Mouse (Mus musculus): ENCODE data around the gene Tspoap1. TPM values are rescaled to one million over a fixed set of nuclear protein-coding genes. Genes with fewer than 3 reads are reported as not detected.

The Tspoap1 gene
- polyA plus RNA-seq, 1 experiment from 2014 or later: 0.47 TPM

DNA sequence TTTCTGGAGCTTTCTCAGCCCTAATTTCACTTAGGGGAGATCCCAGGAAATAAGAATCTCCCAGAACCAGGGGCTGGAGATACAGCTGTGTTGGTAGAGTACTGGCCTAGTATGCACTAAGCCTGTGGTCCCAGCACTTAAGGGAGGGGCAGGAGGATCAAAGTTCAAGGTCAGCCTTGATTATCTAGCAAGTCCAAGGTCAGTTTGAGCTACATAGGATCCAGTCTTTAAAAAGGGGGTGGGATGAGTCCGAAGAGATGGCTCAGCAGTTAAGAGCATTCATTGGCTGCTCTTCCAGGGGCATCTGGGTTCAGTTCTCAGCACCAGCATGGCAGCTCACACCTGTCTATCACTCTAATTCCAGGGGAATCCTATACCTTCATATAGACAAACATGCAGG, 8.0 kb upstream of the Tspoap1 start:
- Histone ChIP-seq H3K9ac (no peak overlapping the region), H3K4me2 (peak overlapping the region; percentile 55; the same call in 1 of the 2 replicates), H3K27me3 (replicated peaks) (peaks cover 29% of the 10 kb centered on the region; the same call in 1 of the 2 replicates), H3K27ac (replicated peaks) (no peak overlapping the region), H3K4me1 (peaks cover 17% of the 10 kb centered on the region), H3K9me3 (no peaks in the 10 kb centered on the region), H3K36me3 (no peaks in the 10 kb centered on the region), H3K4me3 (no peak overlapping the region)
- 71% methylated on average over 1 of the region's 1 CpGs for WGBS
- no peak for ATAC-seq (ENCODE audit: extremely low read depth, insufficient number of reproducible peaks, low FRiP score, low TSS enrichment)

DNA sequence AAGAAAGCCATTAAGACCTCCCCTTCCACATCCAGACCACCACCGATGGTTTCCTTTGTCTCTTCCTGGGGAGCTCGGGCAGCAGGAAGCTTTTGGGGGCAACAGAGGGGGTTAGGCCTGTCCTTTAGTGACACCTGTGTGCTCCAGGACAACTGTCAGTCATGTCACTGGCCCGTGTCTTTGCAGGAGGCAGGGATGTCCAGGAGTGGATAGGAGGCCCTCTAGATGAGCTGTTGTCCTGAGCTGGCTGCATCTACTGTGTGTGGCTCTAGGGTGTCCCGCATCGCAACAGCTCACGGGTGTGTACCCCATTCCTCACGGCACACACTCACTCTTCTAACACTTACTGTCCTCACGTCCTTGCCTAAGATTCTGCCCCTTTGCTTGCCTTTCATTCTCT, 7.1 kb upstream of the Tspoap1 start:
- H3K36me3 ChIP-seq: no peaks in the 10 kb centered on the region
- H3K9ac ChIP-seq: no peak overlapping the region
- H3K4me2 ChIP-seq: no peak overlapping the region
- H3K27ac ChIP-seq (replicated peaks): no peak overlapping the region
- ATAC-seq (ENCODE audit: extremely low read depth, insufficient number of reproducible peaks, low FRiP score, low TSS enrichment): no peak
- 70% methylated on average over 8 of the region's 8 CpGs for WGBS
- peaks cover 17% of the 10 kb centered on the region for H3K4me1 ChIP-seq
- H3K4me3 ChIP-seq: no peak overlapping the region
- H3K27me3 ChIP-seq (replicated peaks): peaks cover 25% of the 10 kb centered on the region
- H3K9me3 ChIP-seq: no peaks in the 10 kb centered on the region

GRCm38 (mm10) chr11:87753891-87754501, 6.3 kb upstream of the Tspoap1 start:
- 68% methylated on average over 5 of the region's 5 CpGs for WGBS

GRCm38 (mm10) chr11:87754603-87755002, 5.7 kb upstream of the Tspoap1 start:
- no peaks in the 10 kb centered on the region for H3K36me3 ChIP-seq
- H3K4me1 ChIP-seq: peaks cover 5% of the 10 kb centered on the region
- peak overlapping the region; percentile 42 for H3K4me2 ChIP-seq
- H3K9ac ChIP-seq: no peak overlapping the region
- no peak overlapping the region for H3K4me3 ChIP-seq
- H3K27ac ChIP-seq (replicated peaks): no peak overlapping the region
- peaks cover 25% of the 10 kb centered on the region for H3K27me3 ChIP-seq (replicated peaks)
- no peak for ATAC-seq (ENCODE audit: extremely low read depth, insufficient number of reproducible peaks, low FRiP score, low TSS enrichment)
- 54% methylated on average over 5 of the region's 5 CpGs for WGBS
- no peaks in the 10 kb centered on the region for H3K9me3 ChIP-seq

More at GRCm38 (mm10) chr11:87753891-87754501, 6.3 kb upstream of the Tspoap1 start:
- H3K4me2 ChIP-seq: no peak overlapping the region
- H3K27me3 ChIP-seq (replicated peaks): peaks cover 25% of the 10 kb centered on the region
- no peak overlapping the region for H3K27ac ChIP-seq (replicated peaks)
- no peaks in the 10 kb centered on the region for H3K9me3 ChIP-seq
- H3K4me3 ChIP-seq: no peak overlapping the region
- H3K4me1 ChIP-seq: peaks cover 10% of the 10 kb centered on the region
- no peaks in the 10 kb centered on the region for H3K36me3 ChIP-seq
- ATAC-seq (ENCODE audit: extremely low read depth, insufficient number of reproducible peaks, low FRiP score, low TSS enrichment): no peak
- H3K9ac ChIP-seq: no peak overlapping the region

DNA sequence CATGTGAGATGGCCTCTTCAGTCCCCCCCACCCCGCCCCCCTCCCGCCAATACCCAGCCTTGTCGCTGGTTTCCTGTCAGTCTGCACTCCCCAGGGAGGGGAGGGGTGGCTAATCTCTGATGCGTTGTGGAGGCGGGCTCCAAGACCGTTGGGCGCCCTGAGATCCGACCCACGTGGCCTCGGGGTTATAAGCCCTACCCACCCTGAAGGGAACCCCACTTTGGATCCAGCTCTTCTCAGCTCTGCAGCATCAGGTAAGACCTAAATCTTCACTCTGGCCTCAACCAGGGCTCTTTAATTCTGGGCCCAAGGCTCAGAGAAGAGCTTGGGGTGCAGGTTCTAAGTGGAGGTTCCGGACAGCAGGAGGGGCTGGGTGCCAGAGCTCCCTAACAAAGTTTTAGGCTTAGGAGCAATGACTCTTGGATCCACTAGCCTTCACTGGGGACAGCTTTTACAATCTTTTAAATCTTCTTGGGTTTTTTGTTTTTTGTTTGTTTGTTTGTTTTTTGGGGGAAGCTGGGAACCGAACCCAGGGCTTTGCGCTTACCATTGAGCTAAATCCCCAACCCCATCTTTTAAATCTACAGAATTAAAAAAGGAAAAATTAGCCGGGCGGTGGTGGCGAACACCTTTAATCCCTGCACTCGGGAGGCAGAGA, 4.9 kb upstream of the Tspoap1 start:
- 0 out of 2 replicates have a peak, but pooled peaks have one; percentile 58 for ATAC-seq (ENCODE audit: extremely low read depth, insufficient number of reproducible peaks, low FRiP score, low TSS enrichment)
- Histone ChIP-seq H3K36me3 (no peaks in the 10 kb centered on the region), H3K9ac (peak overlapping the region; percentile 58; the same call in 1 of the 2 replicates), H3K4me1 (peaks cover 5% of the 10 kb centered on the region), H3K4me2 (peak overlapping the region; percentile 42), H3K27me3 (replicated peaks) (peaks cover 25% of the 10 kb centered on the region), H3K9me3 (no peaks in the 10 kb centered on the region), H3K27ac (replicated peaks) (no peak overlapping the region; the same call in 1 of the 2 replicates), H3K4me3 (peak overlapping the region; percentile 38)
- 54% methylated on average over 17 of the region's 17 CpGs for WGBS

- peak overlapping the region; percentile 38; the same call in 1 of the 2 replicates for H3K27ac ChIP-seq (replicated peaks)
- H3K9ac ChIP-seq: peak overlapping the region; percentile 37; the same call in 1 of the 2 replicates
- peak overlapping the region; percentile 43 for H3K4me2 ChIP-seq
- H3K4me1 ChIP-seq: peaks cover 5% of the 10 kb centered on the region
- H3K36me3 ChIP-seq: no peaks in the 10 kb centered on the region
- 75% methylated on average over 15 of the region's 15 CpGs for WGBS
- no peaks in the 10 kb centered on the region for H3K9me3 ChIP-seq
- peak overlapping the region; percentile 38 for H3K4me3 ChIP-seq
- H3K27me3 ChIP-seq (replicated peaks): peaks cover 33% of the 10 kb centered on the region
- ATAC-seq (ENCODE audit: extremely low read depth, insufficient number of reproducible peaks, low FRiP score, low TSS enrichment): peak; percentile 62; the same call in 1 of the 2 replicates
Measured at GRCm38 (mm10) chr11:87756251-87756820, 4.0 kb upstream of the Tspoap1 start.

DNA sequence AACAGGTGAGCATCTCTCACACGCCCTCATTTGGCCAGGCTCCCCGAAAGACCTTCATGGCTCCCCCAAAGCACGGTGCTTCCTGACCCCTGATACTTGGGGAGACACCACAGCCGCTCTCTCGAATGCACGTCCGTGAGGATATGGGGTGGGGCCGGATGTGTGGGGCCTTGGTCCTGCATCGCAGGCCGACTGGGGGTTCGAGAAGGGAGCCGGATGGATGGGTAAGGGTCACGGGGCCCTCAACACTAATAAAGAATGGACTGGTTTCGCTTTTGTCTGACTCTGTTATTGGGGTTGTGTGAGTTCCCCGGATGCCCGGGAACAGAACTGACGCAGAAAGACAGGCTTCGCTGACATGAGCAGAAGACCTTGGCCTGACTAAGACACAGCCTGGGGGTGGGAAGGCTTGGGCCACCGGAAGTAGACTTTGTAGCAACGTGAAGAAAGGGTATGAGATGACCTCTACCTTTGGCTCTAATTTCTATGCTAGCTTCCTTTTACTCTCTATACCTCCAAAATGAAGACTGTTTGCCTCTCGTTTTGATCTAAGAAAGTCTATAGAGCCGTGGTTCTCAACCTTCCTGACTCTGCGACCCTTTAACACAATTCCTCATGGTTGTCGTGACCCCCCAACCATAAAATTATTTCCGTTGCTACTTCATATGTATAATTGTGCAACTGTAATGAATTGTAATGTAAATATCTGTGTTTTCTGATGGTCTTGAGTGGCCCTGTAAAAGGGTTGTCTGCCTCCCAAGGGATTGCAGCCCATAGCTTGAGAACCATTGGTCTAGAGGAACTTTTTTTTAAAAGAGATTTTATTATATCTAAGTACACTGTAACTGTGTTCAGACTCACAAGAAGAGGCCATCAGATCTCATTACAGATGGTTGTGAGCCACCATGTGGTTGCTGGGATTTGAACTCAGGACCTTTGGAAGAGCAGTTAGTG, 3.1 kb upstream of the Tspoap1 start:
- H3K4me1 ChIP-seq: peaks cover 5% of the 10 kb centered on the region
- H3K36me3 ChIP-seq: no peaks in the 10 kb centered on the region
- peaks cover 42% of the 10 kb centered on the region for H3K27me3 ChIP-seq (replicated peaks)
- H3K4me3 ChIP-seq: peak overlapping the region; percentile 38
- H3K9ac ChIP-seq: no peak overlapping the region; the same call in 1 of the 2 replicates
- peak overlapping the region; percentile 43 for H3K4me2 ChIP-seq
- H3K27ac ChIP-seq (replicated peaks): peak overlapping the region; percentile 38; the same call in 1 of the 2 replicates
- no peaks in the 10 kb centered on the region for H3K9me3 ChIP-seq
- ATAC-seq (ENCODE audit: extremely low read depth, insufficient number of reproducible peaks, low FRiP score, low TSS enrichment): no peak
- 72% methylated on average over 25 of the region's 25 CpGs for WGBS

GRCm38 (mm10) chr11:87758161-87758911, 2.0 kb upstream of the Tspoap1 start:
- ATAC-seq (ENCODE audit: extremely low read depth, insufficient number of reproducible peaks, low FRiP score, low TSS enrichment): no peak
- H3K36me3 ChIP-seq: no peaks in the 10 kb centered on the region
- no peak overlapping the region for H3K4me2 ChIP-seq
- 73% methylated on average over 7 of the region's 7 CpGs for WGBS
- no peak overlapping the region for H3K4me3 ChIP-seq
- H3K9me3 ChIP-seq: no peaks in the 10 kb centered on the region
- no peak overlapping the region for H3K27ac ChIP-seq (replicated peaks)
- H3K9ac ChIP-seq: no peak overlapping the region
- peaks cover 53% of the 10 kb centered on the region for H3K27me3 ChIP-seq (replicated peaks)
- peaks cover 8% of the 10 kb centered on the region for H3K4me1 ChIP-seq

DNA sequence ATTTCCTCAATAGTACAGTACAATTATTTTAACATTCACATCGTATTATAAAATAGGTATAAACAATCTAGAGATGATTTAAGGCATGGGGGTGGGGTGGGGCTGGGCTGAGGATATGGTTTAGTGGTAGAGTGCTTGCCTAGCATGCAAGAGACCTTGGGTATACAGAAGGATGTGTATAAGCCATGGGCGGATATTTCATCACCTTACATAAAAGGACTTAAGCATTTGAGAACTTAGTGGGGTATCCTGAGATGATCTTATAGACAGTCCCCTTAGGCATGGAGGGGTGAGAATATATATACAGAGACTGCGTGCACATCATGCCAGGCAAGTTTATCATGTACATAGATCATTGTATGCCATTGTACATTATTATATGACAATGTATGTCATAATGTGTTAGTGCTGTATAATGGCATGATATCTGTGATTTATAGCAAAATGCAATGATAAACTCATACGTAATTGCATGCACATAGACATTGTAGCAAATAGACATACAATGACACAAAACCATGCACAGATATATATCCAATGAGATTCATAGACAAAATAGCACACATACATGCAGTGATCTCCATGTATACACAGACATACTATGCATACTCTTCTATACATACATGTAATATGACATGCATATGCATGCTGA, 1.3 kb upstream of the Tspoap1 start:
- Histone ChIP-seq H3K4me2 (no peak overlapping the region), H3K4me3 (no peak overlapping the region), H3K4me1 (peaks cover 15% of the 10 kb centered on the region), H3K9me3 (no peaks in the 10 kb centered on the region), H3K36me3 (no peaks in the 10 kb centered on the region), H3K27ac (replicated peaks) (no peak overlapping the region), H3K9ac (no peak overlapping the region), H3K27me3 (replicated peaks) (peaks cover 60% of the 10 kb centered on the region)
- WGBS: 70% methylated on average over 4 of the region's 4 CpGs
- ATAC-seq (ENCODE audit: extremely low read depth, insufficient number of reproducible peaks, low FRiP score, low TSS enrichment): no peak

DNA sequence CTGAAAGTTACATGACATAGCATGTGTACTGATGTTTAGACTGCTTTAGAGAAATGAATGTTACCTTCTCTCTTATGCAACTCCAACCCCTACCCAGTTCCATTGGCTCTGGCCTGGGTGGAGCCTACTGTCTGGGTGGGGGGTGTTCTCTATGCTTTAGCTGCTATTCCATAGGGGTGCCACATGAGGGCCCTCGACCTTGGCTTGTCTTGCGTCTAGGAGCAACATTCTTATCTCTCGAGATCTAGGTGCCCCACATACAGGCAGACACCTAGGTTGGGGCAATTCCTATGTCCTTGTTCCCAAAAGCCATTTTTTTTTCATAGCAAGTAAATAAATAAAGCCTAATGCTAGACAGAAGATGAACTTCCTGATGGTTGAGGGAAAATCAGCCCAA, 734 bp upstream of the Tspoap1 start:
- peaks cover 17% of the 10 kb centered on the region for H3K4me1 ChIP-seq
- H3K27ac ChIP-seq (replicated peaks): no peak overlapping the region
- H3K36me3 ChIP-seq: no peaks in the 10 kb centered on the region
- no peak overlapping the region for H3K4me2 ChIP-seq
- peaks cover 65% of the 10 kb centered on the region for H3K27me3 ChIP-seq (replicated peaks)
- WGBS: 7% methylated on average over 3 of the region's 3 CpGs
- H3K4me3 ChIP-seq: no peak overlapping the region
- H3K9me3 ChIP-seq: no peaks in the 10 kb centered on the region
- no peak for ATAC-seq (ENCODE audit: extremely low read depth, insufficient number of reproducible peaks, low FRiP score, low TSS enrichment)
- H3K9ac ChIP-seq: no peak overlapping the region
